Mouse (Mus musculus) kidney, postnatal 0 days (tissue): Measurements from ENCODE around the gene Gli3. TPM values are rescaled to one million over a fixed set of nuclear protein-coding genes. Genes with fewer than 3 reads are reported as not detected.

ENCODE experiments used
- ATAC-seq: fragments of 200-750 bp; cut with Nextera tagmentation; replicated peaks from 2 replicates; pipeline ENCODE4 v1.8.0; 2017; ENCODE audit warnings: low read depth, moderate number of reproducible peaks, moderate TSS enrichment, moderate library complexity; ENCODE audit not compliant: low FRiP score
- DNase-seq: peaks from one replicate; pipeline ENCODE4 v3.0.0-alpha.2; 2016; ENCODE audit warnings: low spot score
- H3K27ac ChIP-seq: fragments of 300-500 bp; sonication (generic); 2 replicates; pipeline ENCODE4 v1.5.1; 2014; ENCODE audit warnings: mild to moderate bottlenecking
- H3K27me3 ChIP-seq: fragments of 300-500 bp; sonication (generic); 2 replicates; pipeline ENCODE4 v1.6.1; 2014; ENCODE audit warnings: low read length, mixed read lengths; ENCODE audit not compliant: insufficient read depth
- H3K36me3 ChIP-seq: fragments of 300-500 bp; sonication (generic); 2 replicates; pipeline ENCODE4 v1.6.1; 2014; ENCODE audit warnings: low read length, mixed read lengths; ENCODE audit not compliant: insufficient read depth
- H3K4me1 ChIP-seq: fragments of 300-500 bp; sonication (generic); replicated peaks from 2 replicates; pipeline ENCODE4 v1.6.1; 2014; ENCODE audit warnings: antibody characterized with exemption, low read length, mixed read lengths; ENCODE audit not compliant: insufficient read depth
- H3K4me2 ChIP-seq: fragments of 300-500 bp; sonication (generic); 2 replicates; pipeline ENCODE4 v1.6.1; 2014; ENCODE audit warnings: mild to moderate bottlenecking, low read length, moderate library complexity, mixed read lengths
- H3K4me3 ChIP-seq: fragments of 300-500 bp; sonication (generic); replicated peaks from 2 replicates; pipeline ENCODE4 v1.5.1; 2014; ENCODE audit warnings: low read depth, low read length
- H3K9ac ChIP-seq: fragments of 300-500 bp; sonication (generic); 2 replicates; pipeline ENCODE4 v1.6.1; 2014; ENCODE audit warnings: low read depth, low read length
- H3K9me3 ChIP-seq: fragments of 300-500 bp; sonication (generic); replicated peaks from 2 replicates; pipeline ENCODE4 v1.6.1; 2016; ENCODE audit warnings: low read length, inconsistent platforms, mixed read lengths
- CTCF ChIP-seq: IDR thresholded peaks from 2 replicates; pipeline ENCODE4 v1.5.1; 2016; ENCODE audit warnings: antibody characterized with exemption, low read depth, mild to moderate bottlenecking, moderate library complexity
- WGBS: fragments of 180-500 bp; shearing (Covaris S2); extraction: QIAGEN DNeasy Blood & Tissue Kit; methylation state at CpG from one replicate; pipeline ENCODE4 v1.1.7; 2014; 5-methylcytosine and 5-hydroxymethylcytosine counted together
- polyA plus RNA-seq: library from polyadenylated mRNA; unstranded; fragments of >200 nt; fragmentation: Nextera tagmentation; extraction: Ambion mirVana; gene quantifications from 2 replicates; pipeline ENCODE4 v1.2.1, GENCODE M21; 2015

Gli3 gene
- polyA plus RNA-seq, 1 experiment from 2014 or later, result 7.7 TPM

GRCm38 (mm10) chr13:15675480-15675879, 212.4 kb downstream of the Gli3 start:
- DNase-seq (no peak), ATAC-seq (no peak)
- H3K4me1 ChIP-seq, result no peaks in the 10 kb centered on the region
- H3K36me3 ChIP-seq, result no peaks in the 10 kb centered on the region
- H3K9ac ChIP-seq, result no peak overlapping the region
- no peak overlapping the region for H3K4me2 ChIP-seq
- H3K9me3 ChIP-seq, result no peaks in the 10 kb centered on the region
- H3K4me3 ChIP-seq, result no peak overlapping the region
- H3K27me3 ChIP-seq, result no peaks in the 10 kb centered on the region
- no peak overlapping the region for H3K27ac ChIP-seq
- TF ChIP-seq CTCF, result no peak

- Histone ChIP-seq H3K4me3 (no peak overlapping the region), H3K9ac (no peak overlapping the region), H3K4me1 (no peaks in the 10 kb centered on the region), H3K27ac (no peak overlapping the region), H3K27me3 (no peaks in the 10 kb centered on the region), H3K36me3 (no peaks in the 10 kb centered on the region), H3K4me2 (no peak overlapping the region), H3K9me3 (no peaks in the 10 kb centered on the region)
- WGBS, result 87% methylated on average over 4 of the region's 4 CpGs
- ATAC-seq (no peak), DNase-seq (no peak)
- TF ChIP-seq CTCF, result no peak
Observed at GRCm38 (mm10) chr13:15677106-15677760, 214.2 kb downstream of the Gli3 start.

GRCm38 (mm10) chr13:15681530-15681929, 218.5 kb downstream of the Gli3 start:
- no peak for ATAC-seq

GRCm38 (mm10) chr13:15683006-15683405, 220.0 kb downstream of the Gli3 start:
- Histone ChIP-seq H3K9ac (no peak overlapping the region), H3K4me2 (no peak overlapping the region), H3K4me3 (no peak overlapping the region), H3K36me3 (no peaks in the 10 kb centered on the region), H3K27ac (no peak overlapping the region), H3K4me1 (no peaks in the 10 kb centered on the region), H3K27me3 (no peaks in the 10 kb centered on the region), H3K9me3 (no peaks in the 10 kb centered on the region)
- WGBS, result 56% methylated on average over 1 of the region's 1 CpGs
- ATAC-seq, result no peak
- no peak for DNase-seq
- no peak for TF ChIP-seq CTCF

More at GRCm38 (mm10) chr13:15681530-15681929, 218.5 kb downstream of the Gli3 start:
- Histone ChIP-seq H3K36me3 (no peaks in the 10 kb centered on the region), H3K4me3 (no peak overlapping the region), H3K4me1 (no peaks in the 10 kb centered on the region), H3K4me2 (no peak overlapping the region), H3K9ac (no peak overlapping the region), H3K27me3 (no peaks in the 10 kb centered on the region), H3K9me3 (no peaks in the 10 kb centered on the region), H3K27ac (no peak overlapping the region)
- 90% methylated on average over 1 of the region's 1 CpGs for WGBS
- DNase-seq, result no peak
- TF ChIP-seq CTCF, result no peak

GRCm38 (mm10) chr13:15688074-15688825, 225.2 kb downstream of the Gli3 start:
- Histone ChIP-seq H3K27me3 (no peaks in the 10 kb centered on the region), H3K4me3 (no peak overlapping the region), H3K27ac (no peak overlapping the region), H3K4me2 (no peak overlapping the region), H3K36me3 (no peaks in the 10 kb centered on the region), H3K9me3 (no peaks in the 10 kb centered on the region), H3K4me1 (0 out of 2 replicates have a peak, but pooled peaks cover 3% of the 10 kb centered on the region), H3K9ac (no peak overlapping the region)
- 87% methylated on average over 6 of the region's 6 CpGs for WGBS
- TF ChIP-seq CTCF, result no peak
- ATAC-seq (no peak), DNase-seq (no peak)

- Histone ChIP-seq H3K4me3 (no peak overlapping the region), H3K9me3 (no peaks in the 10 kb centered on the region), H3K27me3 (no peaks in the 10 kb centered on the region), H3K4me2 (no peak overlapping the region), H3K27ac (no peak overlapping the region), H3K36me3 (no peaks in the 10 kb centered on the region), H3K9ac (no peak overlapping the region), H3K4me1 (0 out of 2 replicates have a peak, but pooled peaks cover 3% of the 10 kb centered on the region)
- no peak for ATAC-seq
- no peak for DNase-seq
- TF ChIP-seq CTCF, result no peak
- WGBS, result 92% methylated on average over 5 of the region's 5 CpGs
Observed at GRCm38 (mm10) chr13:15688826-15689501, 225.9 kb downstream of the Gli3 start.
